Mouse (Mus musculus): ENCODE data around the gene Arhgap17. TPM values are rescaled to one million over a fixed set of nuclear protein-coding genes. Genes with fewer than 3 reads are reported as not detected.

The Arhgap17 gene
- polyA plus RNA-seq, 1 experiment from 2014 or later: 26.1 TPM

- Histone ChIP-seq H3K4me2 (no peak overlapping the region), H3K36me3 (ENCODE audit: insufficient read depth) (peaks cover 66% of the 10 kb centered on the region), H3K9me3 (ENCODE audit: low read depth, low read length) (no peaks in the 10 kb centered on the region), H3K27me3 (ENCODE audit: insufficient read depth, low read length) (no peaks in the 10 kb centered on the region), H3K4me1 (ENCODE audit: insufficient read depth) (no peaks in the 10 kb centered on the region), H3K4me3 (ENCODE audit: low read depth, low read length) (no peak overlapping the region), H3K27ac (ENCODE audit: low read depth) (no peak overlapping the region), H3K9ac (no peak overlapping the region)
- 85% methylated on average over 2 of the region's 2 CpGs for WGBS
- DNase-seq (no peak), ATAC-seq (ENCODE audit: insufficient read depth) (no peak)
- TF ChIP-seq CTCF (IDR thresholded peaks at IDR 0.05; ENCODE audit: low read depth): no peak
Measured at GRCm38 (mm10) chr7:123323388-123323787, 46.3 kb downstream of the Arhgap17 start.

- H3K9me3 ChIP-seq (ENCODE audit: low read depth, low read length): no peaks in the 10 kb centered on the region
- 61% methylated on average over 13 of the region's 13 CpGs for WGBS
- peaks cover 74% of the 10 kb centered on the region for H3K36me3 ChIP-seq (ENCODE audit: insufficient read depth)
- TF ChIP-seq CTCF (IDR thresholded peaks at IDR 0.05; ENCODE audit: low read depth): no peak
- H3K4me2 ChIP-seq: no peak overlapping the region
- DNase-seq (peak; percentile 39), ATAC-seq (ENCODE audit: insufficient read depth) (peak; percentile 58; the same call in 1 of the 2 replicates)
- no peak overlapping the region for H3K27ac ChIP-seq (ENCODE audit: low read depth)
- H3K4me3 ChIP-seq (ENCODE audit: low read depth, low read length): no peak overlapping the region
- H3K4me1 ChIP-seq (ENCODE audit: insufficient read depth): no peaks in the 10 kb centered on the region
- no peaks in the 10 kb centered on the region for H3K27me3 ChIP-seq (ENCODE audit: insufficient read depth, low read length)
- no peak overlapping the region for H3K9ac ChIP-seq
Measured at GRCm38 (mm10) chr7:123322452-123323121, 47.1 kb downstream of the Arhgap17 start.

- peaks cover 79% of the 10 kb centered on the region for H3K36me3 ChIP-seq (ENCODE audit: insufficient read depth)
- 59% methylated on average over 3 of the region's 3 CpGs for WGBS
- H3K4me1 ChIP-seq (ENCODE audit: insufficient read depth): no peaks in the 10 kb centered on the region
- H3K27ac ChIP-seq (ENCODE audit: low read depth): no peak overlapping the region
- H3K9me3 ChIP-seq (ENCODE audit: low read depth, low read length): no peaks in the 10 kb centered on the region
- no peak for TF ChIP-seq CTCF (IDR thresholded peaks at IDR 0.05; ENCODE audit: low read depth)
- no peaks in the 10 kb centered on the region for H3K27me3 ChIP-seq (ENCODE audit: insufficient read depth, low read length)
- H3K4me2 ChIP-seq: no peak overlapping the region
- H3K4me3 ChIP-seq (ENCODE audit: low read depth, low read length): no peak overlapping the region
- H3K9ac ChIP-seq: no peak overlapping the region
- no peak for ATAC-seq (ENCODE audit: insufficient read depth)
- DNase-seq: no peak
Measured at GRCm38 (mm10) chr7:123312738-123313137, 57.0 kb downstream of the Arhgap17 start.

GRCm38 (mm10) chr7:123311836-123312235 lies 57.9 kb downstream of the Arhgap17 start:
- TF ChIP-seq CTCF (IDR thresholded peaks at IDR 0.05; ENCODE audit: low read depth): no peak
- H3K27me3 ChIP-seq (ENCODE audit: insufficient read depth, low read length): no peaks in the 10 kb centered on the region
- no peak overlapping the region for H3K9ac ChIP-seq
- H3K27ac ChIP-seq (ENCODE audit: low read depth): no peak overlapping the region
- WGBS: 62% methylated on average over 5 of the region's 5 CpGs
- H3K36me3 ChIP-seq (ENCODE audit: insufficient read depth): peaks cover 79% of the 10 kb centered on the region
- no peak overlapping the region for H3K4me3 ChIP-seq (ENCODE audit: low read depth, low read length)
- H3K9me3 ChIP-seq (ENCODE audit: low read depth, low read length): no peaks in the 10 kb centered on the region
- DNase-seq (no peak), ATAC-seq (ENCODE audit: insufficient read depth) (no peak)
- no peak overlapping the region for H3K4me2 ChIP-seq
- no peaks in the 10 kb centered on the region for H3K4me1 ChIP-seq (ENCODE audit: insufficient read depth)

GRCm38 (mm10) chr7:123307887-123308558 lies 61.7 kb downstream of the Arhgap17 start:
- Histone ChIP-seq H3K9me3 (ENCODE audit: low read depth, low read length) (no peaks in the 10 kb centered on the region), H3K4me1 (ENCODE audit: insufficient read depth) (no peaks in the 10 kb centered on the region), H3K4me3 (ENCODE audit: low read depth, low read length) (no peak overlapping the region), H3K27ac (ENCODE audit: low read depth) (no peak overlapping the region), H3K4me2 (no peak overlapping the region), H3K27me3 (ENCODE audit: insufficient read depth, low read length) (no peaks in the 10 kb centered on the region), H3K36me3 (ENCODE audit: insufficient read depth) (peaks cover 73% of the 10 kb centered on the region), H3K9ac (no peak overlapping the region)
- DNase-seq: no peak
- no peak for TF ChIP-seq CTCF (IDR thresholded peaks at IDR 0.05; ENCODE audit: low read depth)
- WGBS: 91% methylated on average over 4 of the region's 4 CpGs
- no peak for ATAC-seq (ENCODE audit: insufficient read depth)

- no peak for TF ChIP-seq CTCF (IDR thresholded peaks at IDR 0.05; ENCODE audit: low read depth)
- H3K27me3 ChIP-seq (ENCODE audit: insufficient read depth, low read length): no peaks in the 10 kb centered on the region
- peaks cover 69% of the 10 kb centered on the region for H3K36me3 ChIP-seq (ENCODE audit: insufficient read depth)
- H3K4me1 ChIP-seq (ENCODE audit: insufficient read depth): no peaks in the 10 kb centered on the region
- H3K4me2 ChIP-seq: no peak overlapping the region
- H3K9ac ChIP-seq: no peak overlapping the region
- no peak overlapping the region for H3K4me3 ChIP-seq (ENCODE audit: low read depth, low read length)
- DNase-seq (no peak), ATAC-seq (ENCODE audit: insufficient read depth) (no peak)
- whole genome bisulfite sequencing: 90% methylated on average over 8 of the region's 8 CpGs
- no peak overlapping the region for H3K27ac ChIP-seq (ENCODE audit: low read depth)
- H3K9me3 ChIP-seq (ENCODE audit: low read depth, low read length): no peaks in the 10 kb centered on the region
Measured at GRCm38 (mm10) chr7:123307236-123307635, 62.5 kb downstream of the Arhgap17 start.

- Histone ChIP-seq H3K9me3 (ENCODE audit: low read depth, low read length) (no peaks in the 10 kb centered on the region), H3K9ac (no peak overlapping the region), H3K4me3 (ENCODE audit: low read depth, low read length) (no peak overlapping the region), H3K36me3 (ENCODE audit: insufficient read depth) (peaks cover 62% of the 10 kb centered on the region), H3K27me3 (ENCODE audit: insufficient read depth, low read length) (no peaks in the 10 kb centered on the region), H3K27ac (ENCODE audit: low read depth) (no peak overlapping the region), H3K4me2 (no peak overlapping the region), H3K4me1 (ENCODE audit: insufficient read depth) (no peaks in the 10 kb centered on the region)
- no peak for DNase-seq
- no peak for ATAC-seq (ENCODE audit: insufficient read depth)
- WGBS: 94% methylated on average over 2 of the region's 2 CpGs
- no peak for TF ChIP-seq CTCF (IDR thresholded peaks at IDR 0.05; ENCODE audit: low read depth)
Measured at GRCm38 (mm10) chr7:123305397-123305796, 64.3 kb downstream of the Arhgap17 start.
